Mouse (Mus musculus): ENCODE measurements around the gene Med16. TPM values are rescaled to one million over a fixed set of nuclear protein-coding genes. Genes with fewer than 3 reads are reported as not detected.

Gene Med16
- total and polyA plus RNA-seq, 3 experiments, result 10.2 to 22.8 (median 12.1) TPM

GRCm38 (mm10) chr10:79865189-79865601 lies 43.5 kb downstream of the Med16 start (continued):
- TF ChIP-seq ZNF384 (IDR thresholded peaks at IDR 0.05; ENCODE audit: low read depth, low read length) (no peak), RAD21 (IDR thresholded peaks at IDR 0.05; ENCODE audit: low read depth, low read length) (no peak), MAFK (IDR thresholded peaks at IDR 0.05; ENCODE audit: insufficient replicate concordance, low read length) (no peak), CTCF (conservative IDR thresholded peaks at IDR 0.05 in 1 of 2, IDR thresholded peaks at IDR 0.05 in 1 of 2; ENCODE audit: low read depth in 2 of 2, low read length in 2 of 2) (no peak), SMC3 (IDR thresholded peaks at IDR 0.05; ENCODE audit: low read depth, low read length) (no peak), POLR2A (IDR thresholded peaks at IDR 0.05; ENCODE audit: low read depth, low read length) (no peak), PAX5 (IDR thresholded peaks at IDR 0.05; ENCODE audit: low read length) (no peak), ELF1 (IDR thresholded peaks at IDR 0.05; ENCODE audit: low read depth, low read length) (no peak), ZC3H11A (IDR thresholded peaks at IDR 0.05; ENCODE audit: low read depth, low read length) (no peak), ZKSCAN1 (IDR thresholded peaks at IDR 0.05; ENCODE audit: borderline replicate concordance, low read depth, low read length) (no peak)

GRCm38 (mm10) chr10:79864351-79865188 lies 44.2 kb downstream of the Med16 start:
- peaks cover 0 to 5% of the 10 kb centered on the region in 2 experiments; a peak in 1 of 4 replicates for H3K4me1 ChIP-seq (ENCODE audit: control insufficient read depth in 1 of 2, insufficient read depth in 2 of 2)
- H3K4me2 ChIP-seq (ENCODE audit: insufficient read depth, low read depth, poor library complexity, severe bottlenecking), result no peak overlapping the region
- no peak overlapping the region for H3K9ac ChIP-seq (ENCODE audit: insufficient read depth, low read depth)
- H3K79me2 ChIP-seq (replicated peaks; ENCODE audit: control insufficient read depth, extremely low read depth, insufficient read depth, poor library complexity, severe bottlenecking), result peaks cover 11% of the 10 kb centered on the region
- TF ChIP-seq BHLHE40 (IDR thresholded peaks at IDR 0.05; ENCODE audit: low read depth, low read length) (no peak), NELFE (IDR thresholded peaks at IDR 0.05; ENCODE audit: low read depth, low read length) (0 out of 2 replicates have a peak, but pooled peaks have one; percentile 18), RCOR1 (conservative IDR thresholded peaks at IDR 0.05; ENCODE audit: low read depth, low read length) (0 out of 2 replicates have a peak, but pooled peaks have one; percentile 65), TBP (conservative IDR thresholded peaks at IDR 0.05; ENCODE audit: low read depth, low read length) (no peak), MEF2A (IDR thresholded peaks at IDR 0.05; ENCODE audit: borderline replicate concordance, low read depth, low read length) (no peak), CHD1 (IDR thresholded peaks at IDR 0.05; ENCODE audit: low read depth, low read length) (no peak), KAT2A (IDR thresholded peaks at IDR 0.05; ENCODE audit: insufficient replicate concordance, low read length) (no peak), MYC (IDR thresholded peaks at IDR 0.05; ENCODE audit: low read depth, low read length) (no peak), TCF12 (IDR thresholded peaks at IDR 0.05; ENCODE audit: low read depth, low read length) (no peak), MXI1 (IDR thresholded peaks at IDR 0.05; ENCODE audit: low read depth, low read length) (0 out of 2 replicates have a peak, but pooled peaks have one; percentile 32), ZC3H11A (IDR thresholded peaks at IDR 0.05; ENCODE audit: low read depth, low read length) (no peak), SIN3A (IDR thresholded peaks at IDR 0.05; ENCODE audit: low read length) (0 out of 2 replicates have a peak, but pooled peaks have one; percentile 52), CTCF (conservative IDR thresholded peaks at IDR 0.05 in 1 of 2, IDR thresholded peaks at IDR 0.05 in 1 of 2; ENCODE audit: low read depth in 2 of 2, low read length in 2 of 2) (no peak), UBTF (IDR thresholded peaks at IDR 0.05; ENCODE audit: low read depth, low read length) (no peak), ZMIZ1 (IDR thresholded peaks at IDR 0.05; ENCODE audit: low read depth, low read length) (peak; percentile 77), ELF1 (IDR thresholded peaks at IDR 0.05; ENCODE audit: low read depth, low read length) (no peak)
- no peak overlapping the region for H3K27ac ChIP-seq (ENCODE audit: insufficient read depth, low read depth)
- no peaks in the 10 kb centered on the region for H3K9me3 ChIP-seq (replicated peaks; ENCODE audit: low read length)
- dilution Hi-C loops (cut with MboI; ENCODE audit: extremely low pct_ligation_motif_present, extremely low pct_unique_long_range_greater_than_20kb, low sequenced_read_pairs), result no loop called here
- no peak for DNase-seq (ENCODE audit: extremely low read depth)
- in situ Hi-C loops (cut with MboI; ENCODE audit: low pct_ligation_motif_present, low pct_unique_long_range_greater_than_20kb, low sequenced_read_pairs), result no loop called here
- peaks cover 50 to 75% of the 10 kb centered on the region in 2 experiments for H3K36me3 ChIP-seq (replicated peaks in 1 of 2; ENCODE audit: control insufficient read depth in 1 of 2, insufficient read depth in 1 of 2, low read length in 1 of 2)
- H3K4me3 ChIP-seq (replicated peaks in 1 of 3; ENCODE audit: low read depth in 2 of 3, low read length in 2 of 3, poor library complexity in 1 of 3), result no peak overlapping the region
- H3K27me3 ChIP-seq (replicated peaks), result no peaks in the 10 kb centered on the region
